Mouse (Mus musculus): ENCODE measurements around the gene Mfge8. TPM values are rescaled to one million over a fixed set of nuclear protein-coding genes. Genes with fewer than 3 reads are reported as not detected.

Mfge8 gene
- polyA plus RNA-seq (2012; rRNA removed; ENCODE audit: low replicate concordance), result 331 and 600 TPM in 2 replicates

DNA sequence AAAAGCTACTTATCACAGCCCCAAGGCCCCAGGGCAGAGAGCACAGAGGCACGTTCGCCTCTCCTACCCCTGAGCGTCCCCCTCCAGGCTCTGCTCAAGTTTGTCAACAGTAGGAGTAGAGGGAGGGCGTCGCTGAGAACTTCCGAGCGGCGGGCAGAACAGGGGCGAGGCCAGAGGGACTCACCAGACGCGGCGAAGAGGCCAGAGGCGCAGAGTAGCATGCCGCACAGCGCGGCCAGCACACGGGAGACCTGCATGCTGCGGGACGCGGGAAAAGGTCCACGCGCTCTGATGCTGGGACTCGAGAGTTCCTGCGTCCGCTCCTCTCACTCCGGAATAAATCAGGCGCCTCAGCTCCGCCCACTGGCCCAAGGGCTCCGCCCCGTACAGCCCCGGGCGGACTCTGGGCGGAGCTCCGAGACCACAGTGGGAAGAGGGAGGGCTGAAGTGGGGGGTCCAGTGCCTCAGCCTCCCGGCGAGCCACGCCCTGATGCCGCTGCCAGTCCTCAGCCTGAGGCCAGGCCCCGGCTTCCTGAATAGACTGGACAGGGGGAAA is at the start of gene Mfge8:
Gene Mfge8, minus strand, starts transcription at position 350 of the 556 bp plus-strand sequence.

DNA sequence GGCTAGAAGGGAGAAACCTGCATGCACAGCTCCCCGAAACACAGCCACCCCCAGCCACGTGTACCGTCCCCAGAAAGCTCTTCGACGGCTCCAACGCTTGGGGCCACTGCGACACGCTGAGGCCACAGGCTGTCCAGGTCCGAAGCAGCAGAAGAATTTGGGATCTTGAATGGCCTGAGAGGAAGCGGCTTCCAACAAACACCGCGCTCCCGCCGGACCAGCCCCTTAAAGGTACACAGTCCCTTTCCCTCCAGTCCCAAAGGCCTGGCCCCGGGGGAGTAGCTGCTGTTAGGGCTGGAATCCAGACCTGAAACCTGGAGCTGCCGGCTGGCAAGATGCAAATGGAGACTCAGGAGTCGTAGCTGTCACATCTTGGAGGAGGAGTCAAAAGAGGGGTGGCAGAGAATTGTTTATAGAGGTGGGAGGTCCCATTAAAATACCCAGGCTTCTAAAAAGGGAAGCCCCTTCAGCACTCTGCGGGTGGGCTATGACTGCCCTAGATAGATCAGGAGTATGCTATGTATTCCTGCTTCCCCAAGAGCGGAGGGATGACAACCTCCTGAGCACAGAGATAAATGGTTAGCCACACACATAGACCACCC is 17.9 kb downstream of the Mfge8 start, which contains the start of gene Hapln3:
Gene Hapln3, minus strand, starts transcription at position 176 of the 602 bp plus-strand sequence.

Other genes with a start within 250 kb of the Mfge8 start
- 31.9 and 32.8 TPM in 2 replicates for gene Isg20, start 235.6 kb downstream of the Mfge8 start, polyA plus RNA-seq (2012; rRNA removed; ENCODE audit: low replicate concordance)
- 0.15 TPM in 1 of 2 replicates, not detected in the other for gene Acan, start 95.6 kb downstream of the Mfge8 start, polyA plus RNA-seq (2012; rRNA removed; ENCODE audit: low replicate concordance)
- 2.7 and 3.1 TPM in 2 replicates for gene Hapln3, start 18.0 kb downstream of the Mfge8 start, polyA plus RNA-seq (2012; rRNA removed; ENCODE audit: low replicate concordance)
- 13.5 and 35.7 TPM in 2 replicates for gene Abhd2, start 124.1 kb upstream of the Mfge8 start, polyA plus RNA-seq (2012; rRNA removed; ENCODE audit: low replicate concordance)
- not detected in 2 replicates for gene Rlbp1, start 238.0 kb upstream of the Mfge8 start, polyA plus RNA-seq (2012; rRNA removed; ENCODE audit: low replicate concordance)
- 0.36 and 3.0 TPM in 2 replicates for gene Fanci, start 242.9 kb upstream of the Mfge8 start, polyA plus RNA-seq (2012; rRNA removed; ENCODE audit: low replicate concordance)

Measured in subcutaneous adipose tissue, adult 2 months (tissue).